Mouse (Mus musculus): ENCODE measurements around the gene Arap1. TPM values are rescaled to one million over a fixed set of nuclear protein-coding genes. Genes with fewer than 3 reads are reported as not detected.

Arap1 gene
- polyA plus RNA-seq, 1 experiment from 2014 or later: 24.6 TPM

GRCm38 (mm10) chr7:101460608-101460957 lies 112.7 kb downstream of the Arap1 start:
- H3K4me3 ChIP-seq: no peak overlapping the region
- no peaks in the 10 kb centered on the region for H3K36me3 ChIP-seq
- peak overlapping the region; percentile 48; the same call in 1 of the 2 replicates for H3K27ac ChIP-seq
- peaks cover 66% of the 10 kb centered on the region for H3K27me3 ChIP-seq (ENCODE audit: insufficient read depth, poor library complexity, severe bottlenecking)
- no peak for DNase-seq (ENCODE audit: low spot score)
- H3K9me3 ChIP-seq: no peaks in the 10 kb centered on the region
- H3K4me1 ChIP-seq: peaks cover 54% of the 10 kb centered on the region
- 42% methylated on average over 10 of the region's 10 CpGs for WGBS

- DNase-seq (ENCODE audit: low spot score): no peak
- H3K36me3 ChIP-seq: no peaks in the 10 kb centered on the region
- no peaks in the 10 kb centered on the region for H3K9me3 ChIP-seq
- WGBS: 69% methylated on average over 11 of the region's 11 CpGs
- peaks cover 61% of the 10 kb centered on the region for H3K4me1 ChIP-seq
- peaks cover 56% of the 10 kb centered on the region for H3K27me3 ChIP-seq (ENCODE audit: insufficient read depth, poor library complexity, severe bottlenecking)
- H3K27ac ChIP-seq: no peak overlapping the region
- H3K4me3 ChIP-seq: no peak overlapping the region
These were observed 113.7 kb downstream of the Arap1 start for GRCm38 (mm10) chr7:101461571-101461970.

Other genes with a start within 250 kb of the Arap1 start
- gene Atg16l2, start 45.8 kb upstream of the Arap1 start, polyA plus RNA-seq (2016; fragmentation: Nextera tagmentation; extraction: Ambion mirVana): 19.2 and 22.1 TPM in 2 replicates
- gene Stard10, start 31.0 kb upstream of the Arap1 start, polyA plus RNA-seq (2016; fragmentation: Nextera tagmentation; extraction: Ambion mirVana): 24.7 and 62.7 TPM in 2 replicates
- gene Gm45837, start 62.8 kb downstream of the Arap1 start, polyA plus RNA-seq (2016; fragmentation: Nextera tagmentation; extraction: Ambion mirVana): 3.3 TPM in 1 of 2 replicates, not detected in the other
- 1.6 and 12.0 TPM in 2 replicates for gene Pde2a, start 73.6 kb downstream of the Arap1 start, polyA plus RNA-seq (2016; fragmentation: Nextera tagmentation; extraction: Ambion mirVana)
- not detected in 2 replicates for gene Art2b, start 237.5 kb downstream of the Arap1 start, polyA plus RNA-seq (2016; fragmentation: Nextera tagmentation; extraction: Ambion mirVana)

Data from heart, embryonic 10.5 days (tissue).